Mouse (Mus musculus): ENCODE data around the gene Sclt1. TPM values are rescaled to one million over a fixed set of nuclear protein-coding genes. Genes with fewer than 3 reads are reported as not detected.

Sclt1 gene
- polyA plus RNA-seq, 1 experiment from 2014 or later: 27.2 TPM

DNA sequence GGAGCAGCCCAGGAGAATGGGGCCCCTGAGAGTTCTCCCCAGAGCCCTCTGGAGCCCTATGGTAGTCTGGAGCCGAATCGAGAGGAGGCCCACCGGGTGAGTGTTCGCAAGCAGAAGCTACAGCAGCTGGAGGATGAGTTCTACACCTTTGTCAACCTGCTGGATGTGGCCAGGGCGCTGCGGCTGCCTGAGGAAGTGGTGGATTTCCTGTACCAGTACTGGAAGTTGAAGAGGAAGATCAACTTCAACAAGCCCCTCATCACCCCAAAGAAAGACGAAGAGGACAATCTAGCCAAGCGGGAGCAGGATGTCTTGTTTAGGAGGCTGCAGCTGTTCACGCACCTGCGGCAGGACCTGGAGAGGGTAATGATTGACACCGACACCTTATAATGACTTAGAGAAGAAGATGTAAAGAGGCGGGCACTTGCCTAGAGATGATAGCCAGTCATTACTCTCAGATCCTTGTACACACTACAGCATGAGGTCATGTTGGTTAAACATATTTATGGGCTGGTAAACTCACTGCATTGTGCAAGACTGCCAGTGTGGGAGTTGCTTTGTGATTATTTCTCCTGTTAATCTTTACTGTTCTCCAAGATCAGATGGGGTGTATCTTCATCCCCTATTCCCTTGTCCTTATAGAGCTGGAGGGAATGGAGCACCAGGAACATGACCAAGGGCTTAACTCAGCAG lies 137.5 kb downstream of the Sclt1 start:
- Histone ChIP-seq H3K27me3 (no peaks in the 10 kb centered on the region), H3K36me3 (peaks cover 35% of the 10 kb centered on the region), H3K9ac (replicated peaks) (no peak overlapping the region), H3K4me2 (replicated peaks) (no peak overlapping the region), H3K9me3 (no peaks in the 10 kb centered on the region), H3K4me3 (no peak overlapping the region), H3K4me1 (peaks cover 16% of the 10 kb centered on the region), H3K27ac (replicated peaks) (no peak overlapping the region)
- no peak for ATAC-seq (ENCODE audit: low FRiP score, low read depth)
- 95% methylated on average over 12 of the region's 12 CpGs for WGBS

DNA sequence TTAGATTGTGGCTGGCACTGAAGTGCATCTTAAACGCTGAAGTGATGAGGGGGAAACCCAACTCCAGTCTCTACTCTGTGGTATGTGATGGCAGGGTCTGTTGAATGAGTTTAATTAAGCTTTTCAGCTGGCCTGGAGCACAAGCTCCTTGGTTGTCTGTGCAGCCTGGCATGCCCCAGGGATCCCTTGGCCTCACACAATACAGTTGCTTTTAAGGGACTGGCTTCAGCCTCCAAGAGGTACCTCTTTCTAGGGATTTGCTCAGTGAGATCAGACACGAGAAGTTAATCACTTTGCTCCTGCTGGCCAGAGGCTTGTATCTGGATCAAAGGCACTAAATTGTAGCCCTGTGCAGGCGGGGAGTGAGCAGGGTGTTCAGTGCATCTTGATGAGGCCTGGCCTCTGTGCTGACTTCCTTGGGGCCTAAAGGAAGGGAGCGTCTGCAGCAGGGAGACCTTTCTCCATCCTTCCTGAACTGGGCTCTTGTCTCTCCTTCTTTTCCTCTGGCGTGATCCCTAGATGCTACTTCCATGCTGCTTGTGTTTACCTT lies 138.8 kb downstream of the Sclt1 start:
- Histone ChIP-seq H3K27ac (replicated peaks) (peak overlapping the region; percentile 60), H3K9ac (replicated peaks) (no peak overlapping the region), H3K4me3 (no peak overlapping the region), H3K9me3 (no peaks in the 10 kb centered on the region), H3K36me3 (peaks cover 34% of the 10 kb centered on the region), H3K27me3 (no peaks in the 10 kb centered on the region), H3K4me2 (replicated peaks) (no peak overlapping the region), H3K4me1 (peaks cover 16% of the 10 kb centered on the region)
- peak; percentile 28 for ATAC-seq (ENCODE audit: low FRiP score, low read depth)
- 35% methylated on average over 5 of the region's 5 CpGs for WGBS

DNA sequence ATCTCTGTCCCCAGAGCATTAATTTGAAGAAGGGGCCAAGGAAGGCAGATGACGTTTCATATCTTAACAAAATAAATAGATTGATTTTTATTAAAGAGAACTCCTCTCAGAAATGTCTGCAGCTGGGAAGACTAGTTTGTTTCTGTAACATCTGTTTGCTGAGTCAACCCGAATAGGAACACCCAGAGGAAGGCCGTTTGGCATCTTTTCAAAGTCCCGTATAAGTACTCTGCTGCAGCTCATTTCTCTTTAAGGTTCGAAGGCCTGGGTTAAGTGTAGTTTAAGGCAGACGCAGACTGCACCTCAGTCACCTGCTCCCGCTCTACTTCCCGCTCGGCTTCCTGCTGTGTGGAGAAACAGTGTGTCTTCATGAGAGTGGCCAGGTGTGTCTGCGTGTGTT lies 139.4 kb downstream of the Sclt1 start:
- no peak for ATAC-seq (ENCODE audit: low FRiP score, low read depth)
- H3K36me3 ChIP-seq: peaks cover 40% of the 10 kb centered on the region
- no peak overlapping the region for H3K9ac ChIP-seq (replicated peaks)
- H3K4me2 ChIP-seq (replicated peaks): no peak overlapping the region
- 53% methylated on average over 10 of the region's 10 CpGs for WGBS
- no peak overlapping the region for H3K4me3 ChIP-seq
- no peaks in the 10 kb centered on the region for H3K9me3 ChIP-seq
- no peaks in the 10 kb centered on the region for H3K27me3 ChIP-seq
- H3K27ac ChIP-seq (replicated peaks): peak overlapping the region; percentile 60; the same call in 1 of the 2 replicates
- peaks cover 16% of the 10 kb centered on the region for H3K4me1 ChIP-seq

DNA sequence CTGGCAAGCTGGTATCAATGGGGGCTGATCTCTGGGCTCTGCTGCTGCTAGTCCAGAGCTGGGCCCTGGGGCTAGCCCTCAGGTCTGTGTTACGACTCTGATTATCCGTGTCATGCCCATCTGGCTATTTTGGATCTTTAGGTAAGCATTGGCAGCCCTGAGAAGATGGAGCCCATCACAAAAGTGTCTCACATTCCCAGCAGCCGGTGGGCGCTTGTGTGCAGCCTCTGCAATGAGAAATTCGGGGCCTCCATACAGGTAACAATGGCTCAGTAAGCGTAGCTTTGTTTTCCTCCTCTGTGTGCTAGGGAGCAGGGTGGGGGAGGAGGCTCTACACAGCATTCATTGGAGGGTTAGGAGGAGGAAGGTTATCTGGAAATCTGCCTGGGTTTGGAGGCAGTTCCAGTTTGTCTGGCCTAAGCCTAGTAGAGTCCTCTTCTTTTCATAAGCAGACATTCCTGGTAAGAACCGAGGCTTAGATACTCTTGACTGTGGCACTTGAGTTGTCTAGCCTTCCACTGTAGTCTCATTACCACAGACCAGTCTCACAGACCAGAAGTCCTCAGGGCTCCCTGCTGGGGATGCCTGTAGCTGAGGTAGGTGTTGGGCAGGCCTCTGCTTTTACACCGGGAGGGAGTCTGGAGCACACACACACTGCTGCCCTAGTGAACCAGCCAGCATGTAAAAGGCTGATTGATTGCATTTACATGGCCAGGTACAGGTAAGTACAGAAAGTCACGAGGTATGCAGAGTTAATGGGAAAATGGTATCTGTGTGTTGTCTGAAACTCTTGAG lies 140.9 kb downstream of the Sclt1 start:
- H3K27me3 ChIP-seq: no peaks in the 10 kb centered on the region
- no peak for ATAC-seq (ENCODE audit: low FRiP score, low read depth)
- H3K4me2 ChIP-seq (replicated peaks): no peak overlapping the region
- no peak overlapping the region for H3K4me3 ChIP-seq
- 76% methylated on average over 9 of the region's 9 CpGs for WGBS
- peaks cover 49% of the 10 kb centered on the region for H3K36me3 ChIP-seq
- H3K4me1 ChIP-seq: peaks cover 16% of the 10 kb centered on the region
- H3K27ac ChIP-seq (replicated peaks): no peak overlapping the region
- H3K9ac ChIP-seq (replicated peaks): no peak overlapping the region
- no peaks in the 10 kb centered on the region for H3K9me3 ChIP-seq

DNA sequence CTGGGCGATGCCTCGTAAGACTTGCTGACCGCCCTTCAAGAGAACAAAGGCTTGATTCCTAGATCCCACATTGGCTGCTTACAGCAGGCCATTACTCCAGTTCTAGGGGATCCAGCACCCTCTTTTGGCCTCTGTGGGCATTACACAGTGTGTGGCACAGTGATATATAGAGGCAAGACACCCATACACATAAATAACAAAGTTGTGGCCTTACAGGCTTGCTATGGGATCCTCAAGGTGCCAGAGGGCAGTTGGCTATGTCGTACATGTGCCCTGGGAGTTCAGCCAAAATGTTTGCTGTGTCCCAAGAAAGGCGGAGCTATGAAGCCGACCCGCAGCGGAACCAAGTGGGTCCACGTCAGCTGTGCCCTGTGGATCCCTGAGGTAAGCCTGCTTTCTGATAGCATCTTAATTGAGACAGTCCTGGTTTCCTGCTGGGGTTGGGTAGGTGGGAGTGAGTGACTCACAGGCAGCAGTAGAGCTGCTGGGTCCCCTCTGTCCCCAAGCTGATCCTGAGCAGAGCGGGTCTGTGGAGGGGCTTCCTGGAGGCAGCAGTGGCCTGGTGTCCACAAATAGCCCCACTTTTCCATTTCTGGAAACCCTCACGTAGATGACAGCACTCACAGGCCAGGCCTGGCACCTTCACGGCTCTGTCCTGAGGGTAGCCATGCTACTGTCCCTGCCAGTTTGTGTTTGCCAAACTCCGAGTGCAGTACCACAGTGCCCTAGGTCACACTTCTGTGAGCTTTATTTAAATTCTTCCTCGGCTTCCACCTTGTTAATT lies 142.3 kb downstream of the Sclt1 start:
- H3K9me3 ChIP-seq: no peaks in the 10 kb centered on the region
- H3K27ac ChIP-seq (replicated peaks): no peak overlapping the region
- H3K27me3 ChIP-seq: no peaks in the 10 kb centered on the region
- WGBS: 82% methylated on average over 14 of the region's 14 CpGs
- peaks cover 16% of the 10 kb centered on the region for H3K4me1 ChIP-seq
- ATAC-seq (ENCODE audit: low FRiP score, low read depth): peak; percentile 60
- no peak overlapping the region for H3K9ac ChIP-seq (replicated peaks)
- no peak overlapping the region for H3K4me3 ChIP-seq
- no peak overlapping the region for H3K4me2 ChIP-seq (replicated peaks)
- peaks cover 51% of the 10 kb centered on the region for H3K36me3 ChIP-seq

DNA sequence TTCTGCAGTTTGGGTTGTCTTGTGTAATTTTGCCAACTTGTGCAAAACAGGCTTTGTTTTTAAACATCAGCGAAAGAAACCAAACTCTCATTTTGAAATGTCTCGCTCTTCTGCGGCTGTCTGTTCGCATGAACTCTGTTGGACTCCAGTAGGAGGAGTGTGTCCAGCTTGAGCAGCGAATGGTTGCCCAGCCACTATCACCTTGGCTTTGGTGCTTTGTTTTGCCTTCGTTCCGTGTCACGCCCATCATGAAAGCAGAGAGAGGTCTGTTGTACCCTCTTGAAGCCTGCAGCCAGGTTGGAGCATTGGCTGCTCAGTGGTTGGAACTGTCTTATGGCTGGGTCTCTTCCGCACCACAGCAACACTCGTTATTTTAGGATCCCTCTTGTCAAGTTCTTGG lies 143.1 kb downstream of the Sclt1 start:
- Histone ChIP-seq H3K27me3 (no peaks in the 10 kb centered on the region), H3K9ac (replicated peaks) (no peak overlapping the region), H3K27ac (replicated peaks) (no peak overlapping the region), H3K9me3 (no peaks in the 10 kb centered on the region), H3K4me3 (no peak overlapping the region), H3K4me2 (replicated peaks) (no peak overlapping the region), H3K36me3 (peaks cover 50% of the 10 kb centered on the region), H3K4me1 (peaks cover 16% of the 10 kb centered on the region)
- ATAC-seq (ENCODE audit: low FRiP score, low read depth): no peak
- 93% methylated on average over 10 of the region's 10 CpGs for WGBS

DNA sequence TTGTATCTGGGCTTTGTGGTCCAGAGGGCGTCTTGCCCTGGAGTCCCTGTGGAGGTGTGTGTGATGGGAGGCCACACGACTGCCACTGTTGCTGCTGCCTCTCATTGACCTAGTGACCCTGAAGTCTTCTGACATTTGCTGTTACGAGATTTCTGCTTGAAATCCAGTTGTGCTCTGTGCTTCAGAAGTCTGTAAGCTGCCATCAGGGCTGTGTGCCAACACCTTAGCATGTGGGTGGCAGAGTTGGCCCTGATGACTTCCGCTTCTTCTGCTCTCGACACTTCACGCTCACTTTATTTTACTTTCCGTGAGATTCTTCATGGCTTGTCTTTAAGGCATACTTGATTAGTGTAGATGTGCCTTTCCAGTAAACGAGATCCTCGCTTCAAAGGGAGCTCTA lies 143.9 kb downstream of the Sclt1 start:
- Histone ChIP-seq H3K9me3 (no peaks in the 10 kb centered on the region), H3K36me3 (peaks cover 57% of the 10 kb centered on the region), H3K4me2 (replicated peaks) (no peak overlapping the region), H3K9ac (replicated peaks) (no peak overlapping the region), H3K27ac (replicated peaks) (no peak overlapping the region), H3K4me1 (peaks cover 8% of the 10 kb centered on the region), H3K27me3 (no peaks in the 10 kb centered on the region), H3K4me3 (no peak overlapping the region)
- no peak for ATAC-seq (ENCODE audit: low FRiP score, low read depth)
- whole genome bisulfite sequencing: 81% methylated on average over 9 of the region's 9 CpGs

DNA sequence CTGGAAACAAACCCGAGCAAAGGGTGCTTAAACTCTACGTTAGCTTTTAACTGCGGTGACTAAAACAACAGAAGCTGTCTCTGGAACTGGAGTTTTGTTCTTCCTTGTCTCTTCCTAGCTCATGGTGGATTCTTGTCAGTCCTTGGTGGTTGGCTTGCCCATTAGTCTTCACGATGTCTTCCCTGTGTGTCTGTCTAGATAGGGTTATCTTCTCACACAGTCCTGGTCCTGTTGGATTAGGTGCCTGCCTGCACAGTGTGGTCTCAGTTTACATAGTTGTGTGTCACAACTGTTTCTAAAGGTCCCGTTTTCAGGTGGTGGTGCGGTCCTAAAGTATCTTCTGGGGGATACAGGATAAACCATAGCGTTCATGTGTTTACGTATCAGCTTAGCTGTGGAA lies 145.3 kb downstream of the Sclt1 start:
- Histone ChIP-seq H3K4me2 (replicated peaks) (no peak overlapping the region), H3K9ac (replicated peaks) (no peak overlapping the region), H3K36me3 (peaks cover 64% of the 10 kb centered on the region), H3K4me3 (no peak overlapping the region), H3K4me1 (no peaks in the 10 kb centered on the region), H3K27me3 (no peaks in the 10 kb centered on the region), H3K27ac (replicated peaks) (no peak overlapping the region), H3K9me3 (no peaks in the 10 kb centered on the region)
- ATAC-seq (ENCODE audit: low FRiP score, low read depth): no peak
- WGBS: 95% methylated on average over 8 of the region's 8 CpGs

DNA sequence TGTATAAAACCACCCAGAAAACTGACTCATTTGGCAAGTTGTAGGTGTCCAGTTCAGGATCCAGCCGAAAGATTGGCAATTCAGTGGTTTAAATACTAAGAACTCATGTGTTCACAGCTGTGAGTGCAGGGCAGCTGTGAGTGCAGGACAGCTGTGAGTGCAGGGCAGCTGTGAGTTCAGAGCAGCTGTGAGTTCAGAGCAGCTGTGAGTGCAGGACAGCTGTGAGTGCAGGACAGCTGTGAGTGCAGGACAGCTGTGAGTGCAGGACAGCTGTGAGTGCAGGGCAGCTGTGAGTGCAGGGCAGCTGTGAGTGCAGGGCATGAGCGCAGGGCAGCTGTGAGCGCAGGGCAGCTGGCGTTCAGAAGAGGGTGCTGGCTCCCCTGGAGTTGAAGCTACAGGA lies 147.3 kb downstream of the Sclt1 start:
- Histone ChIP-seq H3K4me2 (replicated peaks) (no peak overlapping the region), H3K9ac (replicated peaks) (no peak overlapping the region), H3K9me3 (no peaks in the 10 kb centered on the region), H3K4me3 (no peak overlapping the region), H3K4me1 (no peaks in the 10 kb centered on the region), H3K27ac (replicated peaks) (no peak overlapping the region), H3K27me3 (no peaks in the 10 kb centered on the region), H3K36me3 (peaks cover 81% of the 10 kb centered on the region)
- ATAC-seq (ENCODE audit: low FRiP score, low read depth): no peak
- 93% methylated on average over 4 of the region's 4 CpGs for WGBS

DNA sequence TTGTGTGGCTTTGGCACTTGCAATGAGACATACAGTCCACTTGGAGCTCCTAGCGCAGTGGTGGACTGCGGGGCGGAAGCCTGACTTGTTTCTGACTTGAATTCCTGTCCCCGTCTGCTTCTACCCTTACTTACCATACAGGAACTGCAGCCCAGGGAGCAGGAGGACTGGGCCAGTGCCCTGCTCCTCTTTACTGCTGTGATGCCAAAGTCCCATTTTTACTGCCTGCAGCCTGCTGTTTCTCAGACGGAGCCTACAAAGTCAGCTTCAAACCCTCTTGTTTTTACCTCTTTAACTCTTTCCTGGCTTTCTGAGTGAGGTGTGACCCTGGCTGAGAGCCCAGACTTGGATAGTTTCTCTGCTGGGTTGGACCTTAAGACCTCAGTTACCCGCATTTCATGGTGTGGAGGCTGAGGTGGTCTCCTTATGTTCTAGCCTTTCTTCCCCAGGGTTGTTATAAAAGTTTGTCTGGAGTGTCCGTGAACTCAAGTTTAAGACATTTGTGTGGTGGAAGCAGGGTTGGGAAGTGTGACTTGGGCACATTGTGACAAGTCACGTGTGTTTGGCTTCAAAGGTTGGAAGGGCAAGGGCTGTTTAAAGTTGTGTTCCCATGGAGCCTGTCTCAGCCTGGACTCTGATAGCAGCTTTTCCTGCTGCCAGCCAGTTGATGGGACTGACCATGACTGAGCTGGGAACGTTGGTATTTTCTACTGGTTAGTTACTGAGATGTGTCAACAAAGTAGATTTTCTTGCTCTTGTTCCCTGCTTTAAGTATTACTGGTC lies 148.0 kb downstream of the Sclt1 start:
- H3K27me3 ChIP-seq: no peaks in the 10 kb centered on the region
- peaks cover 85% of the 10 kb centered on the region for H3K36me3 ChIP-seq
- H3K9ac ChIP-seq (replicated peaks): no peak overlapping the region
- H3K9me3 ChIP-seq: no peaks in the 10 kb centered on the region
- no peak overlapping the region for H3K27ac ChIP-seq (replicated peaks)
- ATAC-seq (ENCODE audit: low FRiP score, low read depth): no peak
- no peak overlapping the region for H3K4me3 ChIP-seq
- no peak overlapping the region for H3K4me2 ChIP-seq (replicated peaks)
- 92% methylated on average over 9 of the region's 9 CpGs for WGBS
- H3K4me1 ChIP-seq: no peaks in the 10 kb centered on the region

DNA sequence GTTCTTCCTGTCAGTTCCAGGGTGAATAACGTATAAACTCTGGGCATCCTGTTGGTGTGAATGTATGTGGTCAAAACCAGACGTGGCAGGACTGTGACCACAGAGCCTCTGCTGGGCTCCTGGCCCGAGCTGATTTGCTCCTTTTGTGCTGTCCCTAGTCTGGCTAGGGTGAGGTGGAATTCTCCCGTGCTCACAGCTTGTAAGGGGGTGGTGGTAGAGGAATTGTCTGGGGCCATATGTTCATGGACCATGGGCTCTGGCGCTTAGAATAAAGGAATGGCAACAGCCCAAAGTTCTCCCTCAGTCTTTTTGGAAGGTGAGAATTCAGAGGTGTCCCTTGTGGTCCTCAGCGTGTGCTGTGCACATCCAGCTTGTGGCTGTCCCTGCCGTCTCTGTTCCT lies 149.5 kb downstream of the Sclt1 start:
- Histone ChIP-seq H3K4me1 (no peaks in the 10 kb centered on the region), H3K9ac (replicated peaks) (no peak overlapping the region), H3K4me3 (no peak overlapping the region), H3K4me2 (replicated peaks) (no peak overlapping the region), H3K27ac (replicated peaks) (no peak overlapping the region), H3K36me3 (peaks cover 82% of the 10 kb centered on the region), H3K9me3 (no peaks in the 10 kb centered on the region), H3K27me3 (no peaks in the 10 kb centered on the region)
- ATAC-seq (ENCODE audit: low FRiP score, low read depth): no peak
- 86% methylated on average over 7 of the region's 7 CpGs for WGBS
